Mouse (Mus musculus): Measurements from ENCODE around the gene Ccdc3.

Ccdc3 gene

DNA sequence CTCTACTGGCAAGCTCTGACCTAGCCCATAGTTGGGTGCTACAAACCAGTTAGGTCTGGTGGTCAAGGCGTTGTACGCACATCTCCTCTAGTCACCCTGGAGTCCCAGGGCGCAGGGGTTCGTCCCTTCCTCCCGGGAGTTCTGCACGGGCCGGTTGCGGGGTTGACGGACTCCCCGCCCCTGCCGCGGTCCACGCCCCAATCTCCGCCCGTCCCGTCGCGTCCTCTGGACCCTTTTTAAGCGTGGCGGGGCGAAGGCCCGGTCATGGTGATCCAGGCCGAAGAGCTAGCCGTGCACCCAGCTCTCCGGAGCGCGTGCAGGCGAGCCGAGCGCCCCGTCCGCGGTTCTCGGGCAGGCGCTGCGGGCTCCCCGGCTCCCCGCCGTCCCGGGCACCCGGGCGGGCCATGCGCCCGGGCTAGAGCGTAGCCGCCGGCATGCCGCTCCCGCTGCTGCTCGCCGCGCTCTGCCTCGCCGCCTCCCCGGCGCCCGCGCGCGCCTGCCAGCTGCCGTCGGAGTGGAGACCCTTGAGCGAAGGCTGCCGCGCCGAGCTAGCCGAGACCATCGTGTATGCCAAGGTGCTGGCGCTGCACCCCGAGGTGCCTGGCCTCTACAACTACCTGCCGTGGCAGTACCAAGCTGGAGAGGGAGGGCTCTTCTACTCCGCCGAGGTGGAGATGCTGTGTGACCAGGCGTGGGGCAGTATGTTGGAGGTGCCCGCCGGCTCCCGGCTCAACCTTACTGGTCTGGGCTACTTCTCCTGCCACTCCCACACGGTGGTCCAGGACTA, at the start of gene Ccdc3:
Ccdc3 (plus strand) TSS at position 277 of the 787 bp plus-strand sequence.
- no peak for DNase-seq (ENCODE audit: low spot score)

DNA sequence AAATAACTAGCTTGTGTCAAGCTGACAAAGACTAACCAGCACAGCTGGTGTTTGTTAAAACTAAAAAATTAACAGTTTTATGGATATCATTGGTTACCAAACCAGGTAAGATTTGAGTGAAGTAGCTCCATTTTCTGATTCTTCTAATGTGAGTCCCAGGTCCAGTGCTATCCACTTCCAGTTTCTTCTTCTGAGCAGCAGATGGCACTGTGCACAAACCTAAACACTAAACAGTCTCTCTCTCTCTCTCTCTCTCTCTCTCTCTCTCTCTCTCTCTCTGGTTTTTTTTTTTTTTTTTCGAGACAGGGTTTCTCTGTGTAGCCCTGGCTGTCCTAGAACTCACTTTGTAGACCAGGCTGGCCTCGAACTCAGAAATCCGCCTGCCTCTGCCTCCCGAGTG, 47.2 kb upstream of the Ccdc3 start:
- DNase-seq (ENCODE audit: low spot score): peak; percentile 67

DNA sequence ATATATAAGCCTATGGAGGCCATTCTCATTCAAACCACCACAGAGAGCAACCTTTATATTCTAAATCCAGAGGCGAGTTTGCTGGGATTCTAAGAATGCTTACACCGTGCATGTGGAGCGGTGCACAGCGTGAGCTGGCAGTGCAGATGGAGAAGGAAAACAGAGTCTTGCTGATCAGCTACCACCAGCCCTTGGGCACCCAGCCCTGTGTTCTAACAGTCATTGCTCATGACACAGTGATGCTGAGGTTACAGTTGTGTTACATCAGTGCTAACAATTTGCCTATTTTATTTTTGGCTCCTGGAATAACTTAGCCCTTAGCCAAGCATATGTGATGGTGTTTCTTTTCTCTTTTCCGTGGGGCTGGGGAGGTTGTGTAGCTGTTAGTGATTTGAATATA, 42.7 kb upstream of the Ccdc3 start:
- peak; percentile 64 for DNase-seq (ENCODE audit: low spot score)

DNA sequence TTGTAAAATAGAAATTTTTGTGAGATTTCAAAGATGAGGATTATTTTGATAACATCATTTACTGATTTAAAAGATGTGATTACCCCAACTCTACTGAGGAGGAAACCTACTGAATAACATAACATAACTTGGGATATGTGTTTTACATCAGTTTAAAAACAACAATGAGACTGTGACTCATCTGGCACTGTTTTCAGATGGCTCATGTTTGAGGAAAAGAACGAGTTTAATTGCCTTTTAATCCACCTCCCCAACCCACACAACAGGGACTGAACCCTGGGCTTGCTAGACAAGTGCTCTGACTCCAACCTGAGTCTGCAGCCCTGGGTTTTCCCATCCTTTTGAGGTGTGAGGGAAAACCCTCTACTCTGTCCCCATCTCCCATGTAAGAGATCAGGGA, 42.3 kb upstream of the Ccdc3 start:
- DNase-seq (ENCODE audit: low spot score): no peak

DNA sequence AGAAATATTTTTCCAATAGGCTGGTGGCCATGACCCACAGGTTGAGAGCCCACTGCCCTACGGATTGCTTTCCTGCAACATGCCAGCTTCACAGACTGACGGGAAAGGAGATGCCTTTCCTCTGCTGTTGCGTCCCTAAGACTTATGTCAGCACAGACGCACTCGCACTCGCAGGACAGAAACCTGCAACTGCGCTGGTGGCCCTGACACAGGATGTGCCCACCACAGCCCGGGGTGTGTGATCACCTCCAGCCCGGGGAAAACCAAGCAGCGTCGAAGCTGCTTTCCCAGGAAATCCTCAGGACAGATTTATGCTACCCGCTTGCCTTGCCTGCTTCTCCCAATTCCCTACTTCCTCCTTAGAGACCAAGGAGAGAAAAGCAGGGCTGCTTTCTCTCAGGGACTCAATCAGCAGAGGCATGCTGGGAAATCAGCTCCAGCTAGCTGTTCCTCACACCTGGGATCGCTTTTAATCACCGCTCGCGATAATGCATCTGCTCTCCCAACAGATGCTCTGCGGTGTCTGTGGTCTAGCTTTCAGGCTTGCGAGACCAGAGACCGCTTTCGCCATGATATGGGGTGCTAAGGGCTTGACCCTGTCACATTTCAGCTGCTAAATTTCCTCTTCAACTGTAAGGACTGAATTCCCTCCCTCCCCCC, 39.7 kb upstream of the Ccdc3 start:
- no peak for DNase-seq (ENCODE audit: low spot score)

DNA sequence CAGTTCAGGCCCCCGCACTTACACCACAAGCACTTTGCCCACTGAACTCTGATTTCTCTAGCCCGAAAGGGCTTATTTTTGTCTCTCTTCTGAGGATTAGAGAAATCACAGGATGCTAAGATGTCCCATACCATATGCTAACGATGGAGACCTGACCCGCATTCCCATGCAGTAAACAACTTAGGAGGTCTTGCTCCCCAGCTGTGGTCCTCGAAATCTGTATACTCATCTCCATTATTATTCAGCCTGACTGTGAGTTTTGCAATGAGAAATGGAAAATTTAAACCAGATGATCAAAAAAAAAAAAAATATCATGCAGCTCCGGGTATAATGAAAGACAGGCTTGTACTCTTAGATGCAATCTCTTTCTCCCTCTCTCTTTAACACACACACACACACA, 38.4 kb upstream of the Ccdc3 start:
- DNase-seq (ENCODE audit: low spot score): no peak

DNA sequence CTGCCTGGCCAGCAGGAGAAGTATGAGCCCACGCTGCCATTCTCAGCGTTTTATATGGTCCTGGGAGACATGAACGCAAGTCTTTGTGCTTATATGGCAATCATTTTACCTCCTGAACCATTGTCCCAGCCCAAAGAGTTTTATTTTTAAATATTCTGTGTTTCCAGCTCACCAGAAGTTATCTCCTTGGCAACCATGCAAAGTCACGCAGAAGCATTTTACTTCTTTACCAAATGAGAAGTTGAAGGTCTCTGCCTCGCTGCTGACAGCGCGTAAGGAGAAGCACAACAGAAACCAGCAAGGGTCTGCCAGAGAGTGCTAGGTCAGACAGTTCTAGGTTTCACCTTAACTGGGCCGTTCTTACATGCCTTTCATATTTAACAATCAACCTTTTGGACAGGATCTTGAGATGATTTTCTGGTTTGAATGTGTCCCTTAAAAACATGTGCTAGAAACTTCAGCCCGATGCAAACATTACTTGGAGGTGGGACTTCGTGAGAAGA, 35.8 kb upstream of the Ccdc3 start:
- DNase-seq (ENCODE audit: low spot score): no peak

DNA sequence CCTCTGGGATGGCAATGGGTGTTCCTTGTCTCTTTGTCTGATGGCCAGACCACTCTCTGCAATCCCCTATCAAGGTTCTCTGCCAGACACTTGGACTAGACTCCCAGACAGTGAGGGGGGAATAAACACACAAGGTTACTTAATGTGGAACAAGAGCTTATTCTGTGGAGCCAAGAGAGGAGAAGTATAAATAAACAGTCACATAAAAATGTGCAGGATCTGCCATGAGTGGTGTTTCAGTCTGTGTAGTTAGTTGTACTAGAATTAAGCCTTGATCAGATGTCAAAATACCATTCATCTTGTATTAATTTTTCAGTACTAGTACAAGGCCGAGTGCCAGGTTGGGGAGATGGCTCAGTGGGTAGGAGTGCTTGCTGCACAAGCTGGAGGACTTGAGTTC, 34.7 kb upstream of the Ccdc3 start:
- DNase-seq (ENCODE audit: low spot score): peak; percentile 32

DNA sequence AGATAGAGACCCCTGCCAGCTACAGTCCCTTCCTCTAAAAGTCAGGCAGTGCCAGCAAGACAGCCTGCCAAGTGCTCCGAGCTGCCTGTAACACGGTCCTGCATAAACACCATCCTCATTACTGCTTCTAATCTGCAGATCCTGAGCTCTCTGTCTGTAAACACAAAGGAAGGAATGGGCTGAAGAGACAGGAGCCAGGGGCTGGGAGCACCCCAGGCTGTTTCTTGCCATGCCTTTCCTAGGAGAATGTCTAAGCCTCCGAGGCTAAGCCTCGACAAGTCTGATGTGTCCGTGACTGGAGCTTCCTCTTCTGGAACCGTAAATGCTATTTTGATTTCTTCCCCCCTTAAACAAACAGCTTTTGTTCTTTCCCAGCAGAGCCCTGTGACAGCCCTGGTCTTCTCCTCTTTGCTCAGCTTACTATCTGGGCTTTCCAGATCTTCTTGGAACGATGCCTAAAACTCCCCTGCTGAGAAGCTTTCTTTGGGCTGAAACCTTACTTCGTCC, 24.7 kb upstream of the Ccdc3 start:
- DNase-seq (ENCODE audit: low spot score): no peak

DNA sequence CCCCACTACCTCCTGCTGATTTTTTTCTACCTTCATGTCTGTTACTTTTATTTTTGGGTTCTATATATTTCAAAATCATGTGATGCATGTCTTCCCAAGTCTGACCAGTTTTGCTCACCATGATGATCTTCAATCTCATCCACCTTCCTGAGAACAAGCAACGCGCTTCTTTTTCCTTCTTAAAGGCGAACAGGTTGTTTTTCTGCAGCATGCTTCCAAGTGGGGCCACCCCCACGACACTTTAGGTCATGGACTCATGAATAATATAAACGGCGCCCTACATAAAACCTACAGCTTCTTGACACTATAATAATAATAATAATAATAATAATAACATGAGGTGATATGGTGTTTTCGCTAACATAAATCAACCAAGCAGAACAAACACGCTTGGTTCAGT, 23.2 kb upstream of the Ccdc3 start:
- DNase-seq (ENCODE audit: low spot score): no peak

DNA sequence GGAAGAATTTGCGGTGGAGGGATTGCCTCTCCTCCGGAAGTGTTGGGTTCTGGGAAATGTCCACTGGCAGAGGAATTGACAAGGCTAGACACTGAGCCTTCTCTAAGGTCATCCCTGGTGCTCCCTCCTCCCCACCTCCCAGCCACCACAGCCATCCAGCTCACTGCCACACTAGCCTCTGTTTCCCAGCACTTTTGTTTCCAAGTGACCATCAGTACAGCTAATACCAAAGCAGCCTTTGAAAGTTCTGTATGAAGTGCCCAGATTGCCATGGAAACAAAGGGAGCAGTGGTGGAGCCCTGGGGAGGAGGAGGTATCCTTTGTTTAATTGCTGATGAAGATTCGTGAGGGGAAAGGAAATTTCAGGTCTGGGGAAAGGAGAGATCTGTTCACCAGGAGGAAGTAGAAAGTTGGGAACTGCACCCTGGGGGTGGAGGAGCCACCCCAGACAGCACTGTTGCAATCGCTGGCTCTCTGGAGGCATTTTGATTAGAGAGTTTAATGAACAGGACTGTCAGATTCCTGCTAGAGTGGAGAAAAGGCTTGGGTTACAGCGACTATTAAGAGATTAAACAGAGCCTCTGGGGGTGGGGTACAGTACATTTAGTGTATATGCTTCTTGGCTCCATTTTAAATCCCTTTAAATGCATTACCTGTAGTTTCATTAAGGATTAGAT, 20.6 kb upstream of the Ccdc3 start:
- no peak for DNase-seq (ENCODE audit: low spot score)

DNA sequence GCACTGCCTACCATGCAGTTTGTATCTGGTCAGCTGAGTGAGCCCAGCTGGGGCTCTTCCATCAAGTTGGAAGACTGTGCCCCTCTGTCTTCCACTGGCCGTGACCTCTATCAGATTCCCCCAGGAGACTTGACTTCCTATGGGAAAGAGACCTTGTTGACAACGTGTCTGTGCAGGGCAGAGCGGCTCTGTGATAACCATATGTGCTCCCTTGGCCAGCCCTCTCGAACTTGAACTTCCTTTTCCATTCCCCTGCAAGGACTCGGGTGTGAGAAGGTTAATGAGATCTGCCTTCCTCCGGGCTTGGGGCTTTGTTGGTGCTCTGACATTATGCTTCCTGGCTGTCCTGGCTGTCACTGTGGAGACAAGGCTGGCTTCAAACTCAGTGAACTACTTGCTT, 12.1 kb upstream of the Ccdc3 start:
- no peak for DNase-seq (ENCODE audit: low spot score)

DNA sequence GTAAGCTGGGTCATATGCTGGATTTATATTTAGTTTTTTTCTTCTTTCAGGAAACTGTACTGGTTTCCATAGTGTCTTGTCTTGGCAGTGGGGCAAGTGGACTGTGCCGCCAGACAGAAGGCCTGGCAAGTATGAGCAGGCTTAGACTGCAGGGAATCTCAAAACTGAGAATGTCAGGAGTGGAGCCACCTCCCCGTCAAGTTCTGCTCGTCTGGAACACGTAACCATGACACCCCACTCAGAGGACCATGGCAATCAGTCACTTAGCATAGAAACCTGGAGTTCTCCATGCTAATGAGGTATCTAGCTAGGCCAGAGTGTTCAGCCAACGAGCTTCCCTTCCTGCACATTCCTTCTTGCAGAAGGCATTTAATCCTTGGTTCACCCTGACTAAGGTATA, 10.2 kb upstream of the Ccdc3 start:
- DNase-seq (ENCODE audit: low spot score): no peak

DNA sequence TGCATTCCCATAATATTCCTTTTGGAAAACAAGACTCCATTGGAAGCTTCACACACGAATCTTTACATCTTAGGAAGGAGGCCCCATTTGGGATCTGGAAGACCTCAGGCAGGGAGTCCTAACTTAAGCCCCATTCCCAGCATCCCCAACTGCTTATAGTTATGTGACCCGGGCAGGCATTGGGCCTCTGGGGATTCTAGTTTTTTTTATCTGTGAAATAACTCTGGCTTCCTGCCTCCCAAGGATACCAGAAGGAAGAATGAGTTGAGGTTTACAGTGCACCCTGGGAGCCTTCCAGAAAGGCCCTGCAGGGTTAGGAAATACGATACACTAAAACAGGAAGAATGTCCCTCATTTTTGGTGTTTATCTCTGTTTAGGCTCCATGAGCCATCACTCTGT, 8.5 kb upstream of the Ccdc3 start:
- peak; percentile 67 for DNase-seq (ENCODE audit: low spot score)

DNA sequence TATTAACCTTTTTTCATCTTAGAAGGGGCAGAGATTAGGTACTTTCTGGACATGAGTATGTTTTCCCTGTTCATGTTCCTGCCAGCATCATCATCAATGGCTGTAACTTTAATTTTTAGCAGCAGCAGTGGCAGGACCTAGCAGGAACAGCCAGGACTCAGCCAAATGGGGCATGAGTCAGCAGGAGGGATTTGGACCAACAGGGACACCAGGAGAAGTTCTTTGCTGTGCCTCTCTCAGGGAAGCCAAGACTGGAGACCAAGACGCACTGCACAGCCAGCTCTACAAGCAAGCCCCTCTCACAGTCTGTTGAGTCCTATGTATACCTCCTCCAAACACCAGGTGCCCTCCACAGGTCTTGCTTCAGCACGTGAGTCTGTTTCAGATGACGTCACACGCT, 5.5 kb upstream of the Ccdc3 start:
- DNase-seq (ENCODE audit: low spot score): peak; percentile 35

DNA sequence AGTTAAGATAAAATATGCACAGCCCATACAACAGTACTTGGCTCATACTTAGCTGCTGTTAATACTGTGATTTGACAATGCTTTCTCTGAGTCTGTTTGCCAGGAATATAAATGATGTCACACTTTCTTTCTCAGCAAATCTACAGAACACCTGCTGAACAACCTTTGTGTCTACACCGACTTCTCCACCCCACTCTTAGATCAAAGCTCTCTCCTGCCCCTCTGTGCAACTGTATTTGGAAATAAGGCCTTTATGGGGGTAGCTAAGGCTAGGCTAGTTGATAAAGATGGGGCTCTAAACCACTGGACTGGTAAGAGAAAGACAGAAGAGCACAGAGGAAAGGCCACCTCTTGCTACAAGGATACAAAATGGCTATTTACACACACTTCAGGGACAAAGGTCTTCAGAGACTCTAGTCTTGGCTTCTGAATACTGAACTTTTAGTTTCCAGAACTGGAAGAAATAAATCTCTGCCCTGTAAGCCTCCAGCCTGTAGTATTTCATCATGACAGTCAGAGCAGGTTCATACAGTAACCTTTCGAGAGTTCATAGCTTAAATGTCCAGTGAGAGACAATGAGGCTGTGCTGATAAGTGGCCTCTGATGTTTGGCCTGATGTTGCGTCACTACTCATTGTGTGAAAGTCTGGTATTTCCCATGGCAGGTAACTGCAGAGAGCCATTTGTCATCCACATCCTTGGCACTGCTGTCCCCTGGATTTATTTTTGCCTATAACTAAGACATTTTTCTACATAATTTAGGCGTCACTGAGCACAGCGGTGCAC, 2.4 kb upstream of the Ccdc3 start:
- peak; percentile 70 for DNase-seq (ENCODE audit: low spot score)

DNA sequence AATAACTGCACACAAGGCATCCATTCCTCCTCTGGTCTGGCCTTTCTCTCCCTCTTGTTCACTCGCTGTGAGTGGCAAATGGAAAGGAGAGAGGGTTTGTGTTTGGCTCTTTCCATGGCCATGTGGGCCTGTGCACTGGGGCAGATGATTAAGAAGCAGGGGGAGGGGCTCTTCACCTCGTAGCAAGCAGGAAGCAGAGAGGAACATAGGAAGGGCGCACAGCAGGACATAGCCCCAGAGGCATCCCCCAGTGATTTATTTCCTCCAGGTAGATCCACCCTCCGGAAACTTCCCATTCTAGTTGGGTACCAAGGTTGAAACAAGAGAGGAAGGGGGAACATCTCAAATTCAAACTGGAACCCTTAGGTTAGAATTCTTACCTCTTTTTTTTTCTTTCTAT, 2.4 kb downstream of the Ccdc3 start:
- DNase-seq (ENCODE audit: low spot score): no peak

DNA sequence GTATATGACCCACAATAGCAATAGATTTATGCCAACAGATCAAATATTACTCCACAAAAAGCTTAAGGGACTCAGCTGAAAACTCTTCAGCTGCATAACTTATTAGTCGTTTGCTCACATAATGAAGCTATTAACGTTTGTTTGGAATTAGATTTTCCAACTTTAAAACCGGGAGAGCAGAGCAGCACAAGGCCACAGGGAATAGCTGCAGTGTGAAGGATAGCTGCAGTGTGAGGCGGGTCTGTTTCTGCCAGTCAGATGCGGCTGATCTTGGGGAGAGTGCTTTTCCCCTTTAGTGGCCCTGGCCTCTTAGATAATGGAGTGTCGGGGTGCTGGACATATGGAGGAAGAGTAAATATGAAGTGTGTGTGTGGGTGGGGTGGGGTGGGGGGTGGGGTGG, 6.9 kb downstream of the Ccdc3 start:
- DNase-seq (ENCODE audit: low spot score): no peak

DNA sequence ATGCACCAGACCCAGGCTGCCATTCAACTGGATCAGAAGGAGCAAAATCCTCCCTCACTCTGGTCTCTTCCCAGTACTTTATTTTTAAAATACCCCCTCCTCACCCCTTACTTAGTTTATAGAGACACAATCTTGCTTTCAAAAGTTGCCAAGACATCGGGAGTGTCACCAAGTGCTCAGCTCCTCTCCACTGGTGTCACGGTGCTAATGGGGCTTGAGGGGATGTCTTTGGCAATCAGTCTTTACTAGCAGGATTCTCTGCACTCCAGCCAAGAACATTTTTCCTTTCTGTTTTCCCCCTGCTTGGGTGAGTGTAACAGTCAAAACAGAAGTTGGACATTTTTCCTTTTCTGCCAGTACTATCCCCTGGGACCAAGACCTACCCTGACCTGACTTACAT, 10.3 kb downstream of the Ccdc3 start:
- DNase-seq (ENCODE audit: low spot score): peak; percentile 48

DNA sequence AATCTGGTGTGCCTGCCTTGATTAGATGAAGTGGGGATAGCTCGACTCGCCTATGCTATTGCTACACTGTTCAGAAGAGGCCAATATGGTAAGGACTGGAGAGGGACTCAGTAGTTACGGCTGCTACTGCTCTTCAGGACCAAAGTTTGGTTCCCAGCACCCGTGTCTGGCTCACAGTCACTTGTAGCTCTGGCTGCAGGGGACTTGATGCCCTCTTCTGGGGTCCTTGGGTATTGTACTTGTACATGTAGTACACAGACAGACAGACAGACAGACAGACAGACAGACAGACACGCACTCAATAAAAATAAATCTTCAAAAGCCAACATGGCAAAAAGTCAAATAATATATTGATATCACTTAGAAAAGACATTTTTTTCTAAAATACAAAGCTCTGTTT, 17.1 kb downstream of the Ccdc3 start:
- no peak for DNase-seq (ENCODE audit: low spot score)

DNA sequence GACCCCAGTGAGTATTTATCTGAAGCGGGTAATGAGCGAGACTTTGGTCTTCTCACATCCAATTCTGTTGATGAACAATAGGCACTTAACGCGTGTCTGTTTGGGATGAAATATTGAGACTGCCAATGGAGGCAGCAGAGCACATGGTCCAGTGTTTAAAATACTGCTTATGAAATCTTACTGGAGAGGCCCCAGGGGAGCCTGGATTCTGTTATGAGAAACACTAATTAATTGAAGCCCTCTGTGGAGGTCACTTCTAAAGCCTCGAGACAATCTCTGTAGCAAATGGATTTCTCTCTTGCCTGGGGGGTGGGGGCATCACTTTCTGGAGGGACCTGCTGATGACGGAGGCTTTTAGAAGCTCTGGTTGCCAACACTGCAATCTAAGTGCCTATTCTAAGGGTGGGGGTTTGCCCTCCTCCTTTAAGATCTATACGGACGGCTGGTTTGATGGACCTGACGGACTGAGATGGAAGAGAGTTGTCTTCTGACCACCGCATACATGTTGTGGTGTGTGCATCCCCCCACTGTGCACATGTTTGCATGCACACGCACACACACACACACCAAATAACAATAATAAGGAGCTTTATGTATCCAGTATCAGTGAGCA, 22.8 kb downstream of the Ccdc3 start:
- DNase-seq (ENCODE audit: low spot score): no peak

Data from adipocyte (in vitro differentiated cells).